Mouse (Mus musculus) cerebellum, postnatal 25 days (tissue): ENCODE data around the gene Enc1.

ENCODE experiments used
- DNase-seq, 2 experiments: peaks; one replicate each; pipeline ENCODE4 v3.0.0; 2021; ENCODE audit warnings: mixed read lengths in 2 of 2

Gene Enc1

GRCm38 (mm10) chr13:97240965-97241786, at the start of gene Enc1:
Enc1 (plus strand) TSS chr13:97241105.
- DNase-seq: peak; percentile 64 to 76

DNA sequence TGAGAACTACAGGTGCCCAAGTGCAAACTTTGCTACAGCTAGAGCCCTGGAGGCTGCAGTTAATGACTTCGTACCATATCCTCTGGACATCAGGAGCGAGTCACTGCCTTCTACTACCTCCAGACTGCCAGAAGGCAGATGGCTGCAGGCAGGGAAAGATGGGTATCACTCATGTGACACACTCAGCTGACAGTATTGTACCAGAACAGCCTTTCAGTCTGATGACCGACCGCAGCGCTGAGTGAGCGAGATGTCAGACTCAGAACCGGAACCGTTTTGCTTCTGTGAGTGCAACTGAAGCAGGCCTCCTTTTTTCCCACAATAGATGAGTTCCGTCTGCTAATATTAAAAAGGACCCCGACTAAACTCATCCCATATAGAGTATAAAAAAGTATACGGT, 48.3 kb upstream of the Enc1 start:
- no peak for DNase-seq

- DNase-seq: peak; percentile 82 to 89
These were observed 47.5 kb upstream of the Enc1 start for GRCm38 (mm10) chr13:97193420-97193819.

DNA sequence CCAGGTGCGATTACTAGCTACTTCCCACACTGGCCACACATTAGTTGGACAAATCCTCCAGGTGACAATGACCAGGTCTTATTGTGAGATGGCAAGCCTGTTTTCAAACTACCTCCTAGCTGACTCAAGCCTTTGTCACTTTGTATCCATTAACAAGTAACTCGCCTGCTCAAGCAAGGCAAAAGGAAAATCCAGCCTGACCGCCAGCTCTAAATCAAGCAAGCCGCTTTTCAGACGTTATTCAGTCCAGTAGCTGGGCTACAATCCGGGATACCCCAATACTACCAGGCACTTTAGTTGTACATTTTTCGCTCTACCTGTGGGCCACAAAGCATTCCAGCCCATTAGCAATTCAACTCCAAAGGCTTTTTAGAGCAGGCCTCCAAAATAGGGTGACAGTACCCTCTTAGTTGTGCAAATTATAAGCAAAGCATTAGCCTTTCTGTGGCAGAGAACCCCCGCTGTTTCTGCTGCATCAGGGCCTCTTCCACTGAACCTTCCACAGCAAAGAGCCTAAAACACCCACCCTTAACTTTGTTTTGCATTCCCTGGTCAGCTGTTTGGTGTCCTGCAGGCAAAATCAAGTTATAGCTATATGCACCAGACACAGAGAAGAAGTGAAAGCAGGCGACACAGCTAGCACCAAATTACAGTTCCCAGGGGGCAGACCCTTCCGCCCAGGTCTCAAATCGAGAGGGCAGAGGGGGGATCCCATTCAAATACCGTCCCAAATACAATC, 44.5 kb upstream of the Enc1 start:
- DNase-seq: no peak

- no peak for DNase-seq
These were observed 44.0 kb upstream of the Enc1 start for GRCm38 (mm10) chr13:97196925-97197218.

DNA sequence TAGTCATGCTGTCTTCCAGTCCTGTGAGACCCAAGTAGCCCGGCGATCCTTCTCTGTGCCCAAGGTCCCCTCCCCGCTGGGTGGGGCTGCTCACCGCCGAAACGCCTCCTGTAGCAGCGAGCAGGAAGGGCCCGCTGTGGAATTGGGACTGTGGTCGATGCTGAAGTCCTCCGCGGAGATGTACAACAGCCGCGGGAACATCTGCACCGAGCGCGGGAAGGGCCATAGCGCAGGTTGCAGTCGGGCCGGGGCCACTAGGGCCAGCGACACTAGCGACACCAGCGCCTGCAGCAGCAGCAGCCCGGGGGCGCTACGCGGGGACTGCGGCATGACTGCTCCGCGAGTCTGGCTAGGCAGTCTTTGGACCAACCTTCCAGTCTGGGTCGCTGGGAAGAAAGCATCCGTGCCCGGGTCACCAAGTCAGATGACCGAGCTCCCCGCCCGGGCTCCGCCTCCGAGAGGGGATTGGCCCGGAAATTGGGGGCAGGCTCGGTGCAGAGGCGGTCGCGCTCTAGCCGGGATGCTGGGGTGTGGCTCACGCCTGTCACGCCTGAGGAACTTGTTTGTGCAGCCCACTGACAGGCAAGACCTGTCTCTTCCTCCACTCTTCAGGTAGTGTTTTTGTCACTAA, 42.9 kb upstream of the Enc1 start, which contains the start of gene Hexb:
TSS of gene Hexb (minus strand) at position 426 of the 631 bp plus-strand sequence.
- peak; percentile 84 to 88 for DNase-seq

DNA sequence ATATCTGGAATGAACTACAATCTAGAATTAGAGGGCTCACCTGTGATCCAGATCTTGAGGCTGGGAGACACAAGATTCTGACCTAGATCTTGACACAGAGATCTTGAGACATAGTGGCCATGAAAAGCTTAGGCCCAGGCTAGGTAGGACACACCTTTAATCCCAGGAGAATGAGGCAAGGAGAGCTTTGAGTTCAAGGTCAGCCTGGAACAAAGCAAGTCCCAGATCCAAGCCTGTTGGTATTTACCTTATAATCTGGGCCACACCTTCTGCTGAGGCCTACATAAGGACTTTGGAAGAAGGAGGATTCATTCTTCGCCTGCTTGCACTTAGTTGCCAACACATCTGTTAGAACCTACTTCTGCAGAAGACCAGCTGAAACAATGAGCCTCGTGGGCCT, 41.8 kb upstream of the Enc1 start:
- no peak for DNase-seq

DNA sequence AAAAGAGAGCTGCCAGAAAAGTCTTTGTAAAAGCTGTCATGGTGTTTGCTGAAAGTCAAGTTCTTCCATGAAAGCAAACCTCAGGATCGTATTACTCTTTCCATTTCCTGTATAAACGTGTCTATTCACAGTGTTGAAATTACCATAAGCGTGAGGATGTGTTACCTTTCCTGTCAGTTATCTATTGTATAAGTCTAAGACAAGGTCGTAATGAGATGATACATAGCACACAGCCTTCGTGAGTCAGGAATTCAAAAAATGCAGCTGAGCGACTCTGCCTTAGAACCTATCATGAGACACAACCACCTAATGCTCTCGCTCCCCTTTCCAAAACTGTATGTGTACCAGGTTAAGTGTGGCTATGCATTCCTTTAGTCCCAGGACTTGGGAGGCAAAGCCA, 39.8 kb upstream of the Enc1 start:
- no peak for DNase-seq

DNA sequence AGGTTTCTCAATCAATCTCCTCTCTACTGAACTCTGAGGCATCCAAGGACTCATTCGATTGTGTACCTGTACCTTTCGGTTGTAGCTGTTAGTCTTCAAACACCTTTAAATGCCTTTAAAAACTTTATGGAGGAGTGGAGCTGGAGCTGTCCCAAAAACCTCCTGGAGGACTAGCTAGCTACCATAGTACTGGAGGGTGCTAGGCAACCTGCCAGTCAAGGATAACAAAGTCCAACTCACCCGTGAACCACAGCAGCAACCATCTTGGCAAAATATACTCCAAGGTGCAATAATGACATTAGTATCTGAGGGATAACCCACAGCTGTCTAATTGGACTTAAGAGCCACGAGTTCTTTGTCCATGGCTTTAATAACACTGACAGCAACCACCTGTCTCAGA, 39.0 kb upstream of the Enc1 start:
- DNase-seq: no peak

DNA sequence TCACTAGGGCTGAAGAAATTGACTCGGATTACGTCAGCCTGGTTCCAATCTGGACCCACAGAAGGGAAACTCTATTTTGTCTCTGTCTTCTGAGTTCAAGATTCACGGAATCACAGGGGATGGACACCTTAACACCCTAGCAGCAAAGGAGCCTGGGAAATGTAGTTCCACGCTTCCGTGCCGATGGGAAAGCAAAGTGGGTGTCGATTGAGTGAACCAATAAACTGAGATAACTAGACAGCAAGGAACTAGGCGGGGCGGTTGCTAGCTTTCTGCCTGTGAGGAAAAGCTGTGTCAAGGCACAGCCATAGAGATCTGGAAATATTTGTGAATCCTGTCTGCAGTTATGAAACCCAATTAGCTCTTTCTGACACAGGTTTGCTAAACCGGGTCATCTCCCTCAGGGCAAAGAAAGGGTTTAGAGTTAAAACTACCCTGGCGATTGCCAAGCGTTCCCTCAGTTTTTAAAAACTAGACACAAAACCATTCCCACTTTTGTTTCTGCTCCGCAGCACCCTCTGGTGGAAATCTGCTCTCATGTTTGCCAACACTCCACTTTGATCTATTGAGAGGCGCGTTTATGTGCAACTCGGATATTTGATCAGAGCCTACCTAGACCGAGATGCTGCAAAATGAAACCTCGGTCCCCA, 35.7 kb upstream of the Enc1 start:
- DNase-seq: peak; percentile 79 to 84

GRCm38 (mm10) chr13:97206046-97206445, 34.9 kb upstream of the Enc1 start:
- no peak for DNase-seq

GRCm38 (mm10) chr13:97207472-97208111, 33.3 kb upstream of the Enc1 start:
- no peak for DNase-seq

GRCm38 (mm10) chr13:97208112-97208478, 32.8 kb upstream of the Enc1 start:
- DNase-seq: no peak

DNA sequence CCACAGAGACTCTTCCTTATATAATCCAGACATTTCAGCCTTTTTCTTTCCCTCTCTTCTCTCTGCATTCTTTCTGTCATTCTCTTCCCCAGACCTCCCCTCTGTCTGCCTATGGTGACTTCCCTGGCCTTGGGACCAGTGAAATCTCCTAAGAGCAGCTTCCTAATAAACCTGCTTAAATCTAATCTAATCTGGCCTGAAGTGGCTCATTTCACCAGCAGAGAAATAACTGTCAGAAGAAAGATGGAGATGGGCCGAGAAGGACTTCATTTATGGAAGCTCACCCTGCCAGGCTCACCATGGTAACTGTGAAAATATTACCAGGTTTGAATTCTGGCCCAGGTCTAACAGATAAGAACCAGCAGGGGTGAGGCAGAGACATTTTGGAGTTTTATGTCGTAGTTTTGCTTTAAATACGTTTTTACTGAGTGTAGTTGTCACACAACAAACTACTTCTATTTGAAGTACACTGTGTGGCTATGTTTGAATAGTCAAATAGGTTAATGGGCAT, 32.4 kb upstream of the Enc1 start:
- no peak for DNase-seq

- DNase-seq: no peak
These were observed 26.2 kb upstream of the Enc1 start for GRCm38 (mm10) chr13:97214583-97215268.

DNA sequence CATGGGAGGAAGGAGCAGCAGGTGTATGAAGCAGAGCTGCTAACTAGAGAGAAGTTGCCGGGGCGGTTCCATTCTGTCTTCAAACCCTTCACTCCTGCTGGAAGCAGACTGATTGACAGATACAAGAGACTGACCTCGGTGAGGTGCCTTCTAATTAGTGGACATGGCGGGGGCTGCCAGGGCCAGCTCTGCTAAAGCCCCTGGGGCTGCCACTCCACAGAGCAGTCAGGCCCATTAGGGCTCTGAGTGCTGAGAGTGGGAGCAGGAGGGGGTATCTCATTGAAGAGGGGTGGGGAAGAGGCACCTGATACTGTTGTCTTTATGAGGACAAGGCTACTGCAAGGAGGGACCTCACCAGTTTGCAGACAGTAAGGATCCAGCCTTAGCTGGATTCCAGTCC, 25.3 kb upstream of the Enc1 start:
- DNase-seq: no peak

GRCm38 (mm10) chr13:97216196-97216595, 24.7 kb upstream of the Enc1 start:
- no peak for DNase-seq

DNA sequence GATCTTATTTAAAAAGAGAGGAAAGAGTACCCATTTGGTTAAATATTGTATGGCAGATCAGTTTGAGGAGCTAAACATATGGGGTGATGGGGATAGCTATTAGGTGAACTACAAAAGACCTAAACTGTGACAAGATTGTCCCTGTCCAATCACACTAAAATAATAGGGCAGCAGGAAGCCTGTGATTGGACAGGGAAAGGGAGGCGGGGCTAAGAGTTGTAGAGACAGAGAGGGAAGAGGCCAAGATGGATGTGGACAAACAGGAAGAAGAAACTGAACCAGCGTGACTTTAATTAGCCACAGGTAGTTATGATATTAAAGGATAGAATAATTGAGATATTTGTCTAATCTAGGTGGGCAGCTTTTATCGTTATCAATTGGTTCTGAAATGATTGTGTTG, 20.9 kb upstream of the Enc1 start:
- no peak for DNase-seq

DNA sequence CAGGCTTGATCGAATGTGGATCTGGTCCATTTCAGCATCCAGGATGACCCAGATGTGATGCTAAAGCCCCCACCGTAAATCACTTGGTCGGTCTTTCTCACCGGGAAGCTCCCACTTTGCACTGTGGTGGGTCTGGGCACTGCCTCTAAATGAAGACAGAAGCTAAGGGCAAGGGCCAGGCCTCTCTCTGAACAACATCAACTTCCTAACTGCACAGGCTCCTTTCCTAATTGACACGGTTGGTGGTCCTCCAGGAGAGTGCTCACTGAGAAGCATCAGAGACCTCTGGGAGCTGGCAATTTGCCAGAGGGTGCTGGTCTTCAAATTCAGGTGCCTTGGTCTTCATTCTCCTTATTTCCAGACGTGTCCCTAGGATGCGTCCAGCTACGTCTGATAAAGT, 17.0 kb upstream of the Enc1 start:
- DNase-seq: no peak

DNA sequence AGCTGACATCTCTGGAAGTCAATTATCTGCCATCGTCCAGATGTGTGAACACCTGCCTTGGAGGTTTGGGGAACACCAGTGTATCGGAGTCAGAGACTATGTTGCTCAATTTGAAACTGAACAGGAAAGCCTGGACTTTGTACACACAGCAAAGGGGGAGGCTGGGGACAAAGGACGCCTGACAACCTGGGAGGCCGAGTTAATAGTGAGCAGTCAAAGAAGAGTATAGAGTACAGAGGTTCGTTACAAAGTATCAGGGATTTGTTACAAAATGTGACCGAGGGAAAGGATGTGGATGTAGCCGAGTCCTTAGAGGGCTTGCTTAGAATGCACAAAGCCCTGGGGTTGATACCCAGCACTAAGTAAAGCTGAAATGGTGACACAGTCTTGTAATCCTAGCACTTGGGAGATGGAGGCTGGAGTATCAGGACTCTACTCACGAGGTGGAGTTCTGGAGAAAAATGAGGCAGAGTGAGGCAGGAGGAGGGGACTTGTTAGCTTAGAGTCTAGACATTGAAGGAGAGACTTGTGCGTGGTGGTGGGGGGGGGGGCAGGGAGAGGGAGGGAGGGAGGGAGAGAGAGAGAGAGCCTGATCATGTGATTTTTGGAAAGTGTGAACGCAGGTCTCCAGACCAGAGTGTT, 16.4 kb upstream of the Enc1 start:
- no peak for DNase-seq

DNA sequence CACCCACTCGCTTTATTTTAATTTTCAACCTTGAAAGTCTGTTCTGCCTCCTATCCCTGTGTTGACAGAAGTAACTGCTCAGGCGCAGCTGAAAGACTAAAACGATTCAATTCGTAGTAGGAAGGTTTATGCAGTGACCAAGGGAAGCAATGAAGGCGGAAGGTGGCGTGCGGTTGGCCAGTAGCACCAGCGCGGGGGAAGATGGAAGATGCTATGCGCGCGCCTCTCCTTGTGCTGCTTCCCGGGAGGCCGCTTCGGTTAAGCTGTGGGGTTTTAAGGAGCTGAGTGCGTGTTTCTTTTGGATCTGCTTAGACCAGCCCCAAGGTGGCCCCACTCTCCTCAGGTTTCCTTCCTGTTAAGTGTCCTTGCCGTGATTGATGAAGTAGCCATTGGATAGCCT, 15.8 kb upstream of the Enc1 start:
- DNase-seq: no peak

DNA sequence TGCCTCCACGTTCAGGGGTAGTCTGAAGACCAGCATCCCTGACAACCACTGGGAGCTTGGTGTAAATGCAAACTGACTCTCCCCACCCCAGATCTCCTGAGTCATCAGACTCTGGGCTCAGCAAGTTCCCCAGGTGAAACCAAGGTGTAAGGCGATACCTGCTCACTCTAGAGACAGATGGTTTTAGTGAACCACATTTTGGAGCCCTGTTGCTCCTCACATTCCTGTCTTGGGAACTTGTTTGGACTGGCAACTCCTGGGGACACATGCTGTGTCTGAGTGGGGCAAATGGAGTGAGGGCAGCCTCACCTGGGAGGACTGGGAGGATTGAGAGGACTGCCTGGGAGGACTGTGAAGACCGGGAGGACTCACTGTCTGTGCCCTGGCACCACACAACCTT, 13.1 kb upstream of the Enc1 start:
- no peak for DNase-seq
